Mouse (Mus musculus): Measurements from ENCODE around the gene Acod1. TPM values are rescaled to one million over a fixed set of nuclear protein-coding genes. Genes with fewer than 3 reads are reported as not detected.

Acod1 gene
- total RNA-seq (2015; ENCODE audit: low replicate concordance) (2.7 TPM in 1 of 2 replicates, not detected in the other), total RNA-seq (2017; ENCODE audit: low replicate concordance) (0.17 and 1.3 TPM in 2 replicates)

DNA sequence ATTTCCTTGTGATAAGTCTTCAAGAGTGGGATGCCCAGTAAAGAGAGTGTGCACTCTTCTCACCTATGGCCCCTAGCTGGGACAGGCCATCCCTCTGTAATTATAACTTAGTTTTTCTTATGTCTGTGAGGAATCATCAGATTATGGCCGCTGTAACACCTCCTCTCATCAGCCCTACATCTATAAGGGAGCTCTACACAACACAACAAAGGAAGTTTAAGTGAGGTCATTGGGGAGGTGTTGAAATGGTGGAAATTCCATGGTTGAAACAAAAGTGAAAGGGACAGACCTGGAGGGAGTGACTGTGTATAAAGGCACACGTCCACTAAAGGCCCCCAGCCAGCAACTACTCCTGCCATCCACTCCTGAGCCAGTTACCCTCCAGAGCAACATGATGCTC is at the start of gene Acod1:
Acod1 (plus strand) TSS at position 301 of the 400 bp plus-strand sequence.
- ATAC-seq (replicated peaks; ENCODE audit: low FRiP score, poor library complexity, severe bottlenecking) = no peak

DNA sequence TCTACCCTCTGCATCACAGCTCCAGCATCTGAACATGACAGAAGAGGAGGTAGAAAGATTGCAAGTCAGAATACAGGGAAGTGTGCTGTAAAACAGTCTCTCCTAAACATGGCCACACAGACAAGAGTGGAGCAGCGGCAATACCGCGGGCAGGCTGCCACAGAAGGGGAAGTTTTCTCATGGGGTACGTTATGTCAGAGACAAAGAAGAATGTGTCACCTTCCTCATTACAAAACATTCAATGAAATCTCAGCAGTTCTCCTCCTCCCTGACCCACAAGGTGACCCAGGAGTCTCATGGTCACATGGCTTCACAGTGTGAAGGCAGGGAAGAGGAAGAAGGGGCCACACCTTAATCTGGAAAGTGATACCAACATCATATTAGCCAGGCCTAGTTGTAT is 39.0 kb upstream of the Acod1 start:
- no peak for ATAC-seq (replicated peaks; ENCODE audit: low FRiP score, poor library complexity, severe bottlenecking)

GRCm38 (mm10) chr14:103011782-103012181 is 35.0 kb upstream of the Acod1 start:
- ATAC-seq (replicated peaks; ENCODE audit: low FRiP score, poor library complexity, severe bottlenecking) = no peak

DNA sequence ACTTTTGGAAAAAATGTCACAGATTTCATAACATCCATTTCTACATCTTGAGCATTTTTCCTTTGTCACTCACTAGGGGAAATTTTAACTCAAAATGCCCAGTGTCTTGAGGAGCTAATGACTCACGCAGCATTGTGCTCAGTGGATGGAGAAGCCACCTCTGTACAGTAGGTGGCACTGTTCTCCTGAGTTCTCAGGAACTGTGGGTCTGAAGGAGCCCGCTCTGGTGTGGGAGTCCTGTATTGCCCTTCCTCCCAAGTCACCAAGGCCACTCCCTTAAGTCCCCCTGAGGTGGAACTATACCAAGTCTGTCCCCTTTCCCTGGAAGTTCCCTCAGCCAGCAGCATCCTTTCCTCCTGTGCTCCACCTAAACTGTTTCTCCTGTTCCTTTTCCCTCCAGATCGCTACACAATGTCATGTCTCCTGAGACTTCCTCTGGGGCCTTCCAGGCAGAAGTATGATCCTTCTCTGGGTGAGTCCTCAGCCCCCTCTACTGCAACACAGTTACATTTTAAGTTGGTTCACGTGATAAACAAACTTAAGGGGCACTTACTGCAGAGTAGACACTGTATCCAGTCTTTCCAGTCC is 34.1 kb upstream of the Acod1 start:
- peak; percentile 65 for ATAC-seq (replicated peaks; ENCODE audit: low FRiP score, poor library complexity, severe bottlenecking)

DNA sequence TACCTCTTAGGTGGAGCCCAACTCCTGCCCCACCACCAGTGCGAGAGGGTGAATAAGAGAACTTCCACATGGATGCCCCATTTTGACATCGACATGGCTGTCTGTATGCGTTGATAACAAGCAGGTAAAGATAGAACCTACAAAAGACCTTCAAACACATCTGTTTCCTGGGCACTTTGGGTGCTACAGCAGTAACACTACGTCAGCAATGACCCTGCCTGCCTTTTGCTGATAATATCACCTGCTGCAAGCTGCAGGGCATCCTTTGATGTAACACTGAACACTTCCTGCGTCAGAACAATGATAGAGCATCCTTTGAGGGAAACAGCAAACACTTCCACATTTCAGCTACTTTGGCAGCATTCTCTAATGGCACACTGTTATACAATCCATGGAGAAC is 29.8 kb upstream of the Acod1 start:
- ATAC-seq (replicated peaks; ENCODE audit: low FRiP score, poor library complexity, severe bottlenecking) = no peak

DNA sequence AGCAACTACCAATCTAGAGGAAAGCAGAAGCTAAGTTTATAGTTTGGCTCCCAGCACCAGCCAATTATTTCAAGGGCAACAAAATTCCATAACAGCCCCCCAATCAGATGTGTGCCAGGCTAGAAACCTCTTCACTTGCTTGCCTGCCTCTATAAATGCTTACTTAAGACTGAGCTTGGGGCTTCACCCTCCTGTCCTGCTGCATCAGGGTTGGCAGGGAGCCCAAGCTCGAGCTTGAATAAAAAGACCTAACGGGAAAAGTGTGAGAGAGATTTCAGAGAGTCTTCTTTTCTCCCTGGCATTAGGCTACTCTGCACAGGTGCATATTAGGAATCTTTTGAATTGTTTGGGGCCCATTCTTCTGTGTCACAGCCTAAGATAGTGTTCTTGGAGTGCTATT is 26.7 kb upstream of the Acod1 start:
- ATAC-seq (replicated peaks; ENCODE audit: low FRiP score, poor library complexity, severe bottlenecking) = no peak

DNA sequence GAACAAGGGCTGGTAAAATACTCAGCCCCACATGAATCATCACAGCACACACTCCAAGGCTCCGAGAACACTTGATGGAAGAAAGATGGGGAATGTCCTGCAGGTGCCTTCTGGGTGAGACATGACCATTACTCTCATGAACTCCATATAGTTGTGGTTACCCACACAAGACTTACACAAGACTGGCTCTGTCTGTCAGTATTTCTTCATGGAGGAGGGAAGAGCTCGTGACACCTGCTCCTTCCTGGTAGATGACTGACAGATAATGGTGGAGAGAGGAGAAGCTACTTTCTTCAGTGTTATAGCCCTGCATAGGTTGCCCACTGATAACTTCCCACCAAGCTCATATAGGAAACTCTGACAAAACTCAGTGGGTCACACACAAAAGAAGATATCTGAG is 17.6 kb upstream of the Acod1 start:
- no peak for ATAC-seq (replicated peaks; ENCODE audit: low FRiP score, poor library complexity, severe bottlenecking)

DNA sequence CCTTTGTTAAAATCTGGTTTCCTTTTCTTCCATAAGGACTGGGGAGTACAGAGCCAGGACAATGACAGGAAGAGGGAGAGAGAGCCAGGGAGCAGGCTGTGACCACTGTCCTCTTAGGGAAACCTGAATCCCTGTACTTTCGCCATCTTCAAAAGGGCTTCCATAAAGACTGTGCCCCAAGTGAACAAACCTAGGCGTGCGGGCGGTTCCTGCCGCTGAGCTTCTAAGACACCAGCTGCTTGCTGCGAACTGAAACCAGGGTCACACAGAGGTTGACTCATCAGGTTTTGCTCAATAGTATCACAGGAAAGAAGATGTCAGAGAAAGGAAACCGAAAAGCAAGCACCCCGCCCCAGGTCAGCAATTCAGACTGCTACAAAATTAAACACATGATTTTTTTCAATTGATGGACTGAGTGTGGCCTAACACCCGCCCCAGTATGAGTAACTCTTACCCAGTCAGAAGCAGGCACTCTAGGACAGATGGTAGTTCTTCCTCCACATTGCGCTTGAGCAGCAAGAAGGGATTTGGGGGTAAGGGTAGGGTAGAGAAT is 13.4 kb upstream of the Acod1 start:
- no peak for ATAC-seq (replicated peaks; ENCODE audit: low FRiP score, poor library complexity, severe bottlenecking)

DNA sequence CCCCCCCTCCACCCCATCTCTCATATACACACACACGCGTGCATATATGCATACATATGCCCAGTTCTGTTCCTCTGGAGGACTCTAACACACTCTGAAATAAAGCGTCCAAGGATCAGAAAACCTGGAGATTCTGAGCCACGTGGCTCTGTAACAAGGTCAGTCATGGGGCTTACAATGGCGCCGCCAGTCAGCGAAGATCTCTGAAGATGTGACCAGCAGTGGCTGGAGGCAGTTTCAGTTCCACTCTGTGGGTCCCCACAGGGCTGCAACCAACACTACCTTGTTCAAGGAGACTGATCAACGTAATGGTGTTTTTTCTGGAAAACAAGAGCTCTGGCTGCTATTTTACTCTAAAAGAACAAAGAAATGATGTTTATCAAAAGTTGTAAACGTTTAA is 12.7 kb upstream of the Acod1 start:
- no peak for ATAC-seq (replicated peaks; ENCODE audit: low FRiP score, poor library complexity, severe bottlenecking)

- ATAC-seq (replicated peaks; ENCODE audit: low FRiP score, poor library complexity, severe bottlenecking) = no peak
Observed at GRCm38 (mm10) chr14:103037016-103037415, 9.8 kb upstream of the Acod1 start.

DNA sequence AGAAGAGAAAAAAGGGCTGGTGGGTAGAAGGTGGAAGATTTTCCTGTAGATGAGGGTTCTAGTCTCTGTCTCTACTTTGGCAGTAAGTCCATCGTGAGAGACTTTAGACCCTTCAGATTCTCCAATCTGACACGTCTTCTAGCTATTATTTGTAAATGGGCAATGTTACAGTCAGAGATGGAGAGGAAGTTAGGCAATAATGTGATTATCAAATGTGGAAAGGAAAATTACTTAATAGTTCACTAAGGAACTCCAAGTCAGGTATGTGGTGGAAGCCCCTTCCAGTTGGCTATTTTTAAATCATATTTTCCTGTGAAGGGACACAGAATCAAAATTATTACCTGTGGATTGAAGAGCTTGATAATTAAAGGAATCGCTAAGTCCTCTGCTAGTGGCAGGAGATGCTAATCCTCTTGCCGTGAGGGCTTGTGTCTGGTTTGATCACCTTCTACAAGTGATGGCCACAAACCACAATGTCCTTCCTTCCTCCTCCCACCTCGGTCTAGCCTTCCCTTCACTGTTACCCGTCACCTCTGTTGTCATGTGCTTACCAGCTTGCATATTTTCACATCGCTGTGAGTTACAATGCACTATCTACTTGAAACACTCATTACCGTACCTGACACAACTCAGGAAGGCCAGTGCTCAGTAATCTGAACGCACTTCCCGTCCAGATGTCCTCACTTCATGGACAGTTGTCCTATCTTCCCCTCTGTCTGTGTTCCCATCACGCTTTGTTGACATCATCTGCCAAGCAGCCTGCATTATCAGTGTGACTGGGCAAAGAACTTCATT is 1.7 kb downstream of the Acod1 start:
- no peak for ATAC-seq (replicated peaks; ENCODE audit: low FRiP score, poor library complexity, severe bottlenecking)

DNA sequence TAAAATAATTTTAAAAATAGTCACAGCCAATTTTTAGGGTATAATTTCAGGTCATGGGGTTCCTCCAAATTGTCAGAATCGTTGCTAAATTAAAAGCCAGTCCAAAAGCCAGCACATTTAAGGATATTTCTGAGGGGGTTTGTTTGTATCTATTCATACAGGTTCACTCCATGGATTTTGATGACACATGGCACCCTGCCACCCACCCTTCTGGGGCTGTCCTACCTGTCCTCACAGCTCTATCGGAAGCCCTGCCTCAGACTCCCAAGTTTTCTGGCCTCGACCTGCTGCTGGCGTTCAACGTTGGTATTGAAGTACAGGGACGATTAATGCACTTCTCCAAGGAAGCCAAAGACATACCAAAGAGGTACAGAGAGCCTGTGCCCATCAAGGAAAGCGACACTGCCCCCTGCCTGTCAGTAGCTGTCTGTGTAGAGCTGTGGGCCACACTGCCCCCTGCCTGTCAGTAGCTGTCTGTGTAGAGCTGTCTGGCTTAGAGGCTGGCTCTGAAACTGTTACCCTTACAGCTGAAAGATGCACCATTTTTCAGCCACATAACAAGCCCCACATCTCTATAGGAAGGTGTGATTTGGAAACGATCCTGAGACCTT is 4.5 kb downstream of the Acod1 start:
- ATAC-seq (replicated peaks; ENCODE audit: low FRiP score, poor library complexity, severe bottlenecking) = peak; percentile 99

- ATAC-seq (replicated peaks; ENCODE audit: low FRiP score, poor library complexity, severe bottlenecking) = no peak
Observed at GRCm38 (mm10) chr14:103054731-103055130, 8.0 kb downstream of the Acod1 start.

DNA sequence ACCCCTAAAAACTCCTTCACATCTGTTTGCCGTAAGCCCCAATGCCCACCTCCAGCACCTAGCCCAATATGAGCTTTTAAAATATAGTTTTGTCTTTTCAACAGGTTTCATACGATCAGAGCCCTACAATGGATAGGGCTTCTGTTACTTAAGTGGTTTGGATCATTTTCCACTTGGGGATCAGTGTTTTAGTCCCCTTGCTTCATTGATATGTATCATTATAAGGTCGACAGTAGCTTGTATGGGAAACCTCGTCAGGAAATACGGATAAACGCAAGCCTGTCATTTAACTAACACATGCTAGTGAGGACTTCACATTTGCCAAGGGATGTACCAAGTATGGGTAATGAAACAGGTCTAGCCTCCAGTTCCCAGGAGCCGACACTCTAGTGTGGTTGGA is 9.8 kb downstream of the Acod1 start:
- ATAC-seq (replicated peaks; ENCODE audit: low FRiP score, poor library complexity, severe bottlenecking) = no peak

DNA sequence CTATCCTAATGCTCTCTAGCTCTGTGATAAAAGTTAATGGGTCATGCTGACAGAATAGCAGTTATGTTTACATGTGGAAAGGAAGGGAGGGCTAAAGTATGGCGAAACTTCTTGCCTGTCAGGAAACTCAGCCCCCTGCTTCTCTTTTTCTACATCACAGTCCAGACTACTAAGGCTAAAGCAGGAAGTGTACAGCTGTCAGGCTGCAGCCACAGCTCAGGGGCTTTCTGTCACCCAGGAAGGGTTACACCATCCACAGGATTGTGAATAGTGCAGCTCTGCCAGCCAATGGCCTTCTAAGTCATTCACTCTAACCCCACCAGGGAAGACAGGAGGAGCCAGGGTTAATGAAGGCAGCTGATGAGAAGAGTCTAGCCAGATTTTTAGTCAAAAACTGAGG is 12.2 kb downstream of the Acod1 start:
- 0 out of 2 replicates have a peak, but pooled peaks have one; percentile 46 for ATAC-seq (replicated peaks; ENCODE audit: low FRiP score, poor library complexity, severe bottlenecking)

- ATAC-seq (replicated peaks; ENCODE audit: low FRiP score, poor library complexity, severe bottlenecking) = no peak
Observed at GRCm38 (mm10) chr14:103059495-103059894, 12.7 kb downstream of the Acod1 start.

GRCm38 (mm10) chr14:103065294-103066167 is 18.8 kb downstream of the Acod1 start:
- peak; percentile 43; the same call in 1 of the 2 replicates for ATAC-seq (replicated peaks; ENCODE audit: low FRiP score, poor library complexity, severe bottlenecking)

GRCm38 (mm10) chr14:103069465-103069863 is 22.7 kb downstream of the Acod1 start:
- peak; percentile 26 for ATAC-seq (replicated peaks; ENCODE audit: low FRiP score, poor library complexity, severe bottlenecking)

- peak; percentile 91 for ATAC-seq (replicated peaks; ENCODE audit: low FRiP score, poor library complexity, severe bottlenecking)
Observed at GRCm38 (mm10) chr14:103069864-103070611, 23.3 kb downstream of the Acod1 start, which contains the start of gene Cln5. Cln5 (plus strand) TSS chr14:103070216.

Data from erythroblast, adult 5-6 weeks (primary cell).